Mouse (Mus musculus) small intestine, adult 2 months (tissue): ENCODE measurements at regions not wholly inside any gene's neighbourhood (a gene's known extent, or its start where the extent isn't known, plus 50 kb on each side); places are given as distances from the start of the nearest gene placed in this dataset.

ENCODE experiments used
- CTCF ChIP-seq: fragments of 200-500 bp; IDR thresholded peaks from 2 replicates; pipeline ENCODE4 v1.5.1; 2012; ENCODE audit warnings: low read depth, mild to moderate bottlenecking, control low read depth, inconsistent platforms, low read length, moderate library complexity, mixed read lengths; ENCODE audit not compliant: insufficient replicate concordance, insufficient read length; ENCODE audit errors: extremely low read depth
- POLR2A ChIP-seq: fragments of 200-500 bp; IDR thresholded peaks from 2 replicates; pipeline ENCODE4 v1.6.1; 2012; ENCODE audit warnings: low read depth, mild to moderate bottlenecking, control low read depth, inconsistent platforms, low read length, moderate library complexity

GRCm38 (mm10) chr14:101323361-101323760 lies 123.2 kb upstream of the Prr30 start:
- TF ChIP-seq POLR2A, result no peak
- TF ChIP-seq CTCF, result no peak
